Comparison of ENCODE assay signal across 34 mouse cellular contexts in the genomic region with DNA sequence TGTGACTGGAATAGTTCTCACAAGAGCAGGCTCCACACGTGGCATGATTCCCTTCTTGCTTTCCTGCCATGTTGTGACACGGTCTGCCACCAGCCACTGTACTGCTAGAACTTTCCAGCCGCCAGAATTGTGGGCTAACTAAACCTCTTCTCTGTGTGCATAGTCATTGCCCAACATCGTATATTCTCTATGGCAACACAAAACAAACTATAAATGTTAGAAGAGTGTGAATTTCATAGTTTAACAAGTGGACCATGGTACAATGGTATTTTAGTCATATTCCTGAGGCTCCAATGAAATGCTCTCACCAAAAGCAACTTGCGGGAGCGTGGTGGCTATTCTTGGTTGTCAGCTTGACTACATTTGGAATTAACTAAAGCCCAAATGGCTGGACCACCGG. TPM values are rescaled to one million over a fixed set of nuclear protein-coding genes. Genes with fewer than 3 reads are reported as not detected.
"Had no signal": no experiment of that assay in that cellular context is flagged by ENCODE, and none has a peak within 500 bp of the region (broad histone marks: within the 10 kb centered on the region; RNA-seq: fewer than 3 reads in every experiment).

No protein-coding gene starts in this region.

- H3K4me1 ChIP-seq: heart, embryonic 10.5 days; heart, embryonic 12.5 days; hindbrain, embryonic 10.5 days; hindbrain, embryonic 12.5 days; kidney, embryonic 15.5 days; limb, embryonic 13.5 days; limb, embryonic 15.5 days; liver, embryonic 12.5 days had no signal

- H3K4me3 ChIP-seq: gastrocnemius, adult 2 months; heart, embryonic 10.5 days; heart, embryonic 12.5 days; hindbrain, embryonic 10.5 days; hindbrain, embryonic 12.5 days; kidney, embryonic 15.5 days; left cerebral cortex, adult 2 months; limb, embryonic 13.5 days; limb, embryonic 15.5 days; liver, embryonic 12.5 days had no signal

- DNase-seq: gastrocnemius, adult 2 months; gastrocnemius, postnatal 10 days; gastrocnemius, postnatal 25 days; heart, adult 18-20 months; heart, postnatal 10 days; heart, postnatal 4 days; kidney, adult 11 months; kidney, adult 2 months; kidney, adult 9 months; kidney, postnatal 14 days; kidney, postnatal 36 days; layer of hippocampus, adult 9-11 months; layer of hippocampus, postnatal 36 days; left cerebral cortex, postnatal 4 days had no signal

RNA-seq across cellular contexts. Expression of gene Scnn1g, which starts 17.2 kb away (rescaled TPM):
- total RNA-seq: gastrocnemius, adult 2 months; gastrocnemius, postnatal 10 days; gastrocnemius, postnatal 25 days; gastrocnemius, postnatal 4 days; granulocyte monocyte progenitor cell, adult 5-6 weeks; heart, adult 18-20 months; heart, adult 8-10 months; heart, postnatal 10 days; heart, postnatal 25 days; heart, postnatal 4 days; left cerebral cortex, postnatal 25 days; left cerebral cortex, postnatal 4 days; liver, adult 2 months had no signal
- polyA plus RNA-seq: heart, embryonic 12.5 days; heart, embryonic 14.5 days; hindbrain, embryonic 14.5 days; intestine, embryonic 14.5 days; large intestine, adult 2 months; limb, embryonic 11.5 days; liver, adult 2 months; liver, embryonic 12.5 days had no signal
